Mouse (Mus musculus) liver, embryonic 14.5 days (tissue): ENCODE measurements around the gene Fgf10. TPM values are rescaled to one million over a fixed set of nuclear protein-coding genes. Genes with fewer than 3 reads are reported as not detected.

Source experiments
- ATAC-seq: fragments of 200-750 bp; cut with Nextera tagmentation; 2 replicates; pipeline ENCODE4 v1.8.0; 2017; ENCODE audit warnings: moderate number of reproducible peaks, mild to moderate bottlenecking, moderate library complexity; ENCODE audit not compliant: insufficient read depth
- DNase-seq, 3 experiments: peaks; one replicate each; pipeline ENCODE4 v3.0.0-alpha.2; 2012 to 2013; ENCODE audit warnings: low read depth in 3 of 3, low spot score in 3 of 3
- H3K27ac ChIP-seq: fragments of 300-500 bp; sonication (generic); 2 replicates; pipeline ENCODE4 v1.5.1; 2014; ENCODE audit warnings: moderate library complexity, mild to moderate bottlenecking, control low read depth, inconsistent platforms
- H3K27me3 ChIP-seq: fragments of 300-500 bp; sonication (generic); 2 replicates; pipeline ENCODE4 v1.6.1; 2014; ENCODE audit warnings: mild to moderate bottlenecking, low read length, moderate library complexity; ENCODE audit not compliant: control insufficient read depth, insufficient read depth
- H3K36me3 ChIP-seq: fragments of 300-500 bp; sonication (generic); replicated peaks from 2 replicates; pipeline ENCODE4 v1.6.1; 2014; ENCODE audit warnings: low read depth; ENCODE audit not compliant: control insufficient read depth, insufficient read depth
- H3K4me1 ChIP-seq, 2 experiments: fragments of 200-500 bp in 1 of 2; fragments of 300-500 bp in 1 of 2; sonication (generic) in 1 of 2; replicated peaks; 2 replicates each; pipeline ENCODE4 v1.6.1; 2012 to 2014; ENCODE audit warnings: antibody characterized with exemption in 1 of 2, inconsistent platforms in 1 of 2, low read length in 1 of 2; ENCODE audit not compliant: control insufficient read depth in 2 of 2, insufficient read depth in 2 of 2
- H3K4me2 ChIP-seq: fragments of 300-500 bp; sonication (generic); 2 replicates; pipeline ENCODE4 v1.6.1; 2014; ENCODE audit warnings: low read depth, mild to moderate bottlenecking, control low read depth, moderate library complexity
- H3K4me3 ChIP-seq, 2 experiments: fragments of 200-500 bp in 1 of 2; fragments of 300-500 bp in 1 of 2; sonication (generic) in 1 of 2; 2 replicates each; pipeline ENCODE4 v1.5.1; 2012 to 2014; ENCODE audit warnings: low read depth in 2 of 2, low read length in 2 of 2, mild to moderate bottlenecking in 2 of 2, control low read depth in 1 of 2, inconsistent platforms in 1 of 2, moderate library complexity in 1 of 2; ENCODE audit not compliant: insufficient read depth in 1 of 2
- H3K9ac ChIP-seq: fragments of 300-500 bp; sonication (generic); replicated peaks from 2 replicates; pipeline ENCODE4 v1.6.1; 2014; ENCODE audit warnings: mild to moderate bottlenecking, control low read depth, moderate library complexity
- H3K9me3 ChIP-seq: fragments of 300-500 bp; sonication (generic); 2 replicates; pipeline ENCODE4 v1.6.1; 2016; ENCODE audit warnings: low read length, mixed read lengths; ENCODE audit not compliant: control insufficient read depth
- CTCF ChIP-seq: IDR thresholded peaks from 2 replicates; pipeline ENCODE4 v1.5.1; 2016; ENCODE audit warnings: antibody characterized with exemption, low read depth, control low read depth
- EP300 ChIP-seq: IDR thresholded peaks from 2 replicates; pipeline ENCODE4 v1.6.1; 2016; ENCODE audit warnings: antibody characterized with exemption, low read depth
- WGBS: fragments of 180-500 bp; shearing (Covaris S2); extraction: QIAGEN DNeasy Blood & Tissue Kit; methylation state at CpG from one replicate; pipeline ENCODE4 v1.1.7; 2014; ENCODE audit not compliant: insufficient replicate concordance; 5-methylcytosine and 5-hydroxymethylcytosine counted together
- polyA plus RNA-seq, 2 experiments: library from polyadenylated mRNA; depleted of rRNA in 1 of 2; stranded (reverse) in 1 of 2; unstranded in 1 of 2; fragments of >200 nt; fragmentation: Nextera tagmentation in 1 of 2; extraction: Ambion mirVana in 1 of 2; gene quantifications; 2 replicates each; pipeline versions ENCODE4 v1.2.1 to v1.2.3; 2012 to 2014

Fgf10 gene
- polyA plus RNA-seq, 2 experiments = 0.04 to 0.08 TPM

- 66% methylated on average over 2 of the region's 2 CpGs for WGBS
- Histone ChIP-seq H3K4me3 (no peak overlapping the region), H3K36me3 (no peaks in the 10 kb centered on the region), H3K9ac (no peak overlapping the region), H3K4me1 (no peaks in the 10 kb centered on the region), H3K4me2 (no peak overlapping the region), H3K27ac (no peak overlapping the region), H3K9me3 (no peaks in the 10 kb centered on the region), H3K27me3 (no peaks in the 10 kb centered on the region)
- TF ChIP-seq CTCF (no peak), EP300 (no peak)
- DNase-seq (no peak), ATAC-seq (no peak)
These were observed 153.5 kb downstream of the Fgf10 start for GRCm38 (mm10) chr13:118823113-118823512.

GRCm38 (mm10) chr13:118825102-118825501 lies 155.5 kb downstream of the Fgf10 start:
- Histone ChIP-seq H3K27ac (no peak overlapping the region), H3K27me3 (no peaks in the 10 kb centered on the region), H3K9me3 (no peaks in the 10 kb centered on the region), H3K36me3 (no peaks in the 10 kb centered on the region), H3K4me3 (no peak overlapping the region), H3K4me2 (no peak overlapping the region), H3K9ac (no peak overlapping the region), H3K4me1 (no peaks in the 10 kb centered on the region)
- TF ChIP-seq CTCF = no peak
- no peak for ATAC-seq
- DNase-seq = no peak
- WGBS = 57% methylated on average over 4 of the region's 4 CpGs

- H3K9me3 ChIP-seq = no peaks in the 10 kb centered on the region
- no peak for ATAC-seq
- H3K27me3 ChIP-seq = no peaks in the 10 kb centered on the region
- H3K27ac ChIP-seq = no peak overlapping the region
- DNase-seq = no peak
- no peak overlapping the region for H3K9ac ChIP-seq
- no peaks in the 10 kb centered on the region for H3K4me1 ChIP-seq
- TF ChIP-seq CTCF (no peak), EP300 (no peak)
- no peak overlapping the region for H3K4me3 ChIP-seq
- 64% methylated on average over 10 of the region's 10 CpGs for WGBS
- H3K4me2 ChIP-seq = no peak overlapping the region
- no peaks in the 10 kb centered on the region for H3K36me3 ChIP-seq
These were observed 159.2 kb downstream of the Fgf10 start for GRCm38 (mm10) chr13:118828604-118829381.

GRCm38 (mm10) chr13:118834021-118834420 lies 164.4 kb downstream of the Fgf10 start:
- Histone ChIP-seq H3K9me3 (no peaks in the 10 kb centered on the region), H3K4me1 (0 out of 4 replicates have a peak, but pooled peaks cover 0 to 1% of the 10 kb centered on the region in 2 experiments), H3K4me2 (no peak overlapping the region), H3K9ac (no peak overlapping the region), H3K27ac (no peak overlapping the region), H3K36me3 (no peaks in the 10 kb centered on the region), H3K4me3 (no peak overlapping the region), H3K27me3 (no peaks in the 10 kb centered on the region)
- DNase-seq = peak in 1 of 3 experiments; percentile 3
- TF ChIP-seq EP300 (0 out of 2 replicates have a peak, but pooled peaks have one; percentile 24), CTCF (no peak)
- ATAC-seq = peak; percentile 66; the same call in 1 of the 2 replicates

- Histone ChIP-seq H3K9ac (no peak overlapping the region), H3K36me3 (no peaks in the 10 kb centered on the region), H3K4me2 (no peak overlapping the region), H3K27ac (no peak overlapping the region), H3K27me3 (no peaks in the 10 kb centered on the region), H3K9me3 (no peaks in the 10 kb centered on the region), H3K4me1 (0 out of 4 replicates have a peak, but pooled peaks cover 0 to 1% of the 10 kb centered on the region in 2 experiments), H3K4me3 (no peak overlapping the region)
- DNase-seq = no peak
- WGBS = 61% methylated on average over 4 of the region's 4 CpGs
- no peak for ATAC-seq
- TF ChIP-seq EP300 = no peak
- TF ChIP-seq CTCF = no peak
These were observed 165.5 kb downstream of the Fgf10 start for GRCm38 (mm10) chr13:118835078-118835477.
